Mouse (Mus musculus): ENCODE data around the gene Colec11.

DNA sequence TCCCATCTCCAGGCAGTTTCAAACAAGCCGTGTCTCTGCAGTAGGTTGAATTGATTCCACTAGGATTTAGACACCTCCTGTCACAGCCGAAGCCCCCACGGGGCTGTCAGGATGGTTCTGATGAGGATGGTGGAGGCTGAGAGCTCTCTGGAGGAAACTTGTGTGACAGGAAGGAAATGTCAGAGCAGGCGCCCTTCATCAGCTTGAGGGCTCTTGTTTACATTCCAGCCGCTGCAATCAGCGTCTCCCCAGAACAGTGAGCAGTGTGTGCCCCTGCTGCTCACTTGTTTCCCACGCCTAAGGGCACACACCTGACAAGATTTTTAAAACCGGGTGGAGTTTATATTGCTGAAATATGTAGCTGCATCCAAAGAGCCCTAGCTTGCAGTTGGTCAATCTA, 44.1 kb upstream of the Colec11 start:
- TF ChIP-seq CTCF (IDR thresholded peaks at IDR 0.05; ENCODE audit: insufficient read depth, low read length) (no peak), POLR2A (IDR thresholded peaks at IDR 0.05; ENCODE audit: borderline replicate concordance, extremely low read depth, low read depth, low read length) (no peak)

Data from lung, adult 2 months (tissue).